9 mouse cellular contexts compared by ENCODE assay signal in the genomic region with DNA sequence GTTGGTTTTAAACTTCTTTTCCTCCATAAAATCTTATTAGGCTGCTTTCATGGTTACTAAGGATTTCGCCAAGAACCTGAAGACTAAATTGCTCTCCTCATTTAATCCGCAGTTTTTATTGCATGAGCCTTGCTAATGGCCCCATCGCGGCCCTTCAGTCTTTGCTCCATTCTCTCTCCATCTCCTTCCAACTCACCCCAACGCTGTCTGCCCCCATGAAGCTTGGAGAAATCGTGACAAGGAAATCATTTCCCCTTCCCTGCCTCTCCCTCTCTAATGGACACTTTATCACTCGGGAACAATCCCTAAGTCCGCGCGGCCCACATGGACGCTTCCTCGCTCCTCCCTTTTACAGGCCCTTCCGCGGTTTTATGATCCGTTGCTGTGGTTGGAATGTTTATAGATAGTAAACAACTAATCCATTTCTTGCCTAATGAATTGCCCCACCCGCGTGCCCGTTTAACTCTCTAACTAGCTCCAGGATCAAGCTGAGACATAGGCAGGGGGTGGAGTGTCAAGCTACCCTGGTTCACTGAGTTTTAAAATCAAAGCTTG.
DNase-seq lines count a peak whose midpoint lies in the region; ATAC-seq lines count a peak whose summit lies in the region.
"Had no signal": no experiment of that assay in that cellular context is flagged by ENCODE, and none has a peak within 500 bp of the region (broad histone marks: within the 10 kb centered on the region; RNA-seq: fewer than 3 reads in every experiment).

No protein-coding gene starts in this region.

- WGBS in forebrain, embryonic 14.5 days: 2% methylated on average over 18 of the region's 18 CpGs
- 1% methylated on average over 18 of the region's 18 CpGs for whole genome bisulfite sequencing in limb, embryonic 13.5 days
- WGBS in stomach, embryonic 15.5 days: 16% methylated on average over 18 of the region's 18 CpGs

- no peaks in the 10 kb centered on the region for H3K9me3 ChIP-seq in megakaryocyte, embryonic 14.5 days
- H3K9me3 ChIP-seq in forebrain, embryonic 14.5 days (replicated peaks; ENCODE audit: control insufficient read depth, low read length): no peaks in the 10 kb centered on the region
- H3K9me3 ChIP-seq in limb, embryonic 13.5 days: no peaks in the 10 kb centered on the region
- no peaks in the 10 kb centered on the region for H3K9me3 ChIP-seq in stomach, embryonic 15.5 days

- H3K4me1 ChIP-seq in megakaryocyte, embryonic 14.5 days: peaks cover 31% of the 10 kb centered on the region
- H3K4me1 ChIP-seq in forebrain, embryonic 14.5 days (ENCODE audit: control insufficient read depth, insufficient read depth, low read length): peaks cover 6% of the 10 kb centered on the region; the same call in 1 of the 2 replicates
- H3K4me1 ChIP-seq in limb, embryonic 13.5 days: peaks cover 30% of the 10 kb centered on the region
- peaks cover 12% of the 10 kb centered on the region for H3K4me1 ChIP-seq in stomach, embryonic 15.5 days

- H3K27me3 ChIP-seq in megakaryocyte, embryonic 14.5 days (replicated peaks): peaks cover 52% of the 10 kb centered on the region
- H3K27me3 ChIP-seq in forebrain, embryonic 14.5 days (replicated peaks; ENCODE audit: control insufficient read depth, insufficient read depth, low read length): peaks cover 39% of the 10 kb centered on the region
- H3K27me3 ChIP-seq in limb, embryonic 13.5 days: peaks cover 44% of the 10 kb centered on the region
- H3K27me3 ChIP-seq in stomach, embryonic 15.5 days (replicated peaks): 0 out of 2 replicates have a peak, but pooled peaks cover 10% of the 10 kb centered on the region

- H3K36me3 ChIP-seq in megakaryocyte, embryonic 14.5 days (replicated peaks; ENCODE audit: low read length): no peaks in the 10 kb centered on the region
- no peaks in the 10 kb centered on the region for H3K36me3 ChIP-seq in forebrain, embryonic 14.5 days (ENCODE audit: control insufficient read depth, insufficient read depth, low read length)
- H3K36me3 ChIP-seq in limb, embryonic 13.5 days: no peaks in the 10 kb centered on the region
- no peaks in the 10 kb centered on the region for H3K36me3 ChIP-seq in stomach, embryonic 15.5 days

- no peak overlapping the region for H3K27ac ChIP-seq in forebrain, embryonic 14.5 days (ENCODE audit: low read depth, low read length)
- H3K27ac ChIP-seq in limb, embryonic 13.5 days: no peak overlapping the region
- no peak overlapping the region for H3K27ac ChIP-seq in stomach, embryonic 15.5 days

- DNase-seq in forebrain, embryonic 14.5 days (ENCODE audit: low spot score): no peak
- no peak for DNase-seq in adrenal gland, postnatal 14 days
- no peak for DNase-seq in adrenal gland, adult 18-20 months (ENCODE audit: low spot score in 2 of 2)
- DNase-seq: thymus, postnatal 36 days had no signal

- ATAC-seq in megakaryocyte, adult 5-6 weeks (ENCODE audit: poor library complexity, severe bottlenecking): no peak
- ATAC-seq in forebrain, embryonic 14.5 days: no peak
- peak; percentile 10; the same call in 1 of the 2 replicates for ATAC-seq in limb, embryonic 13.5 days (ENCODE audit: low FRiP score, low read depth)
- no peak for ATAC-seq in stomach, embryonic 15.5 days (ENCODE audit: insufficient read depth, low FRiP score, low read depth)
- no peak for ATAC-seq in CD4-positive, CD25-positive, alpha-beta regulatory T cell, adult 4 months

- no peak overlapping the region for H3K9ac ChIP-seq in forebrain, embryonic 14.5 days (ENCODE audit: low read length)
- peak overlapping the region; percentile 56 for H3K9ac ChIP-seq in limb, embryonic 13.5 days
- no peak overlapping the region for H3K9ac ChIP-seq in stomach, embryonic 15.5 days

- H3K4me2 ChIP-seq in forebrain, embryonic 14.5 days (ENCODE audit: low read length): peak overlapping the region; percentile 33
- peak overlapping the region; percentile 68 for H3K4me2 ChIP-seq in limb, embryonic 13.5 days (replicated peaks)
- peak overlapping the region; percentile 43 for H3K4me2 ChIP-seq in stomach, embryonic 15.5 days

- H3K4me3 ChIP-seq in megakaryocyte, embryonic 14.5 days (replicated peaks): peak overlapping the region; percentile 75
- H3K4me3 ChIP-seq in forebrain, embryonic 14.5 days (ENCODE audit: low read depth, low read length): peak overlapping the region; percentile 11; the same call in 1 of the 2 replicates
- H3K4me3 ChIP-seq in limb, embryonic 13.5 days: peak overlapping the region; percentile 34
- H3K4me3 ChIP-seq in stomach, embryonic 15.5 days (replicated peaks): no peak overlapping the region
